Mouse (Mus musculus): ENCODE measurements around the gene Plk5.
A peak's percentile ranks its signal among the peaks of the same experiment; 100 is the strongest.

The Plk5 gene

DNA sequence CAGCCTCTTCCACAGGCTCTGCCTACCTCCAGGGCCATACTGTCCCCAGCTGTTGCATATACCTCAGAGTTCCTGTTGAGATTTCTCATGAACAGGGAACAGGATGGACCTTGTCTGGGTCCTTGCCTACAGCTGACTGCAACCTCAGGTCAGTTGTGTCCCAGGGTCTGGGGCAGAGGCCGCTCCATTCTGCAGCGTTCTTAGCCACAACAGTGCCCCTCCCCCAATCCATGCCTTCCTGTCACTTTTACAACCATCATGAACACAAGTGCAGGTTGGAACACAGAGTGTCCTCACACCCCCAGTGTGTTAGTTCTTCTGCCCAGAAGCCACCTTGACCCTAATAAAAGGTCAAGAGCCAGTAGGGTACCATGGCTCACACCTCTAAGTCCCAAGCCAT, 32.5 kb downstream of the Plk5 start:
- no peak for DNase-seq (ENCODE audit: low read depth)

- no peak for DNase-seq (ENCODE audit: low read depth)
Measured at GRCm38 (mm10) chr10:80389185-80389708, 33.0 kb downstream of the Plk5 start.

DNA sequence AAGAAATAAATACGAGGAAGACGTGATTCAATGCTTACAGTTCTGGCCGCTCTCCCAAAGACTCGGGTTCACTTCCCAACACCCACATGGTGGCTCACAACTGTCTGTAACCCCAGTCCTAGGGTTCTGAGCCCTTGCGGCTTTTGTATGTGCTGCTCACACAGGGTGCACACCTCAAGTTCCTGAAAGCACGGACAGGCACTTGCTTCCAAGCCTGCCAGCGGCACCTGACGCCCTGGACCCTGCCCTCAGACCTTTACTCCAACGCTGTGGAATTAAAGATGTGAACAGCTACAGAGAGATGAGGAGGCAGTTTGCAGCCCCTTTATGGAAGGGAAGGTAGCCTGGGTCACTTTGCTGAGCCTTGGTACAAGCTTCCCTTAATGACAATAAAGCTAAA, 34.4 kb downstream of the Plk5 start:
- no peak for DNase-seq (ENCODE audit: low read depth)

DNA sequence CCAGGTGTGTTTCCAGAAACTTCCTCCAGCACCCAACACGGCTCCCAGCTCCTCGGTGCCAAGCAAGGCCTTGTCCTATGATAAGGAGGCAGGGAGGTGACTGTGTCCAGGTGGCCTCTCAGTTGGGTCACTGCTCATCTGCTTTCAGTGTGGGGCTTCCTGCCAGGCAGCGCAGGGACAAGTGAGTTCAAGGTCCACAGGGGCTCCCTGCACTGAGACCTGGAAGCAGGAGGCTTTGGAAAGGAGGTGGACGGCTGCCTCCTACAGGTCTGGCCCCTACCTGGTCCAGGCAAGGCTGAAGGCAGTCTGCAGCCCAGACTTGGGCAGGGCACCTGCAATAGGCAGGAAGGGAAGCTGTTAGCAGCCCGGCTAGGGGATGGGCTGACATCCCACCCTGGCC, 36.4 kb downstream of the Plk5 start:
- no peak for DNase-seq (ENCODE audit: low read depth)

- no peak for DNase-seq (ENCODE audit: low read depth)
Measured at GRCm38 (mm10) chr10:80395025-80395627, 38.9 kb downstream of the Plk5 start.

GRCm38 (mm10) chr10:80396822-80397523, 40.7 kb downstream of the Plk5 start:
- DNase-seq (ENCODE audit: low read depth): no peak

DNA sequence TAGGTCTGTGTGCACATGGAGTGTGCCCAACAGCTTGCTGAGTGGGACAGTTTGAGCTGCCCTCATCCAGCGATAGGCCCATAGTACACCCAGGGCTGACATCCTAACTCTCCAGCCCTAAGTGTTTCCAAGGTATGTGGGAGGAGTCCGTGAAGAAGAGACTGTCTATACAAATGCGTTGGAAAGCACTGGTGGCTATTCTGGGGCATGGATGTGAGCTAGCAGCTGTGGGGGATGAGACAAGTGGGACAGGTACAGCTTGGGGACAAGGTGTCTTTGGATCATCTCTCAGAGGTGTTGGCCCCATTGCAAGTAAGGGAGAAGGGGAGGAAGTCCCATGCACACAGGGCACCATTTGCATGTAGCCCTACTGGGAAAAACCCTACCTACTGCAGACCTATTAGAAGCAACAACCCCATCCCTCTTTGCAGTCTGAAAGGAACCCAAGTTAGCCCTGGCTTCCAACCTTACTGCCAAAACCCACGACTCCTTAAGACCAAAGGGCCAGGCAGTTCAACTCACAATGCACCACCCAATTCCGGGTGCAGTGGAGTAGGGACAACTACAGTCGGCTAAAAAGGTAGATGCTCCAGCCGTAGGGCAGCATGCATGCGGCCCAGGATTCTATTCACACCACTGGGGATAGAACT, 41.4 kb downstream of the Plk5 start:
- DNase-seq (ENCODE audit: low read depth): peak; percentile 54

DNA sequence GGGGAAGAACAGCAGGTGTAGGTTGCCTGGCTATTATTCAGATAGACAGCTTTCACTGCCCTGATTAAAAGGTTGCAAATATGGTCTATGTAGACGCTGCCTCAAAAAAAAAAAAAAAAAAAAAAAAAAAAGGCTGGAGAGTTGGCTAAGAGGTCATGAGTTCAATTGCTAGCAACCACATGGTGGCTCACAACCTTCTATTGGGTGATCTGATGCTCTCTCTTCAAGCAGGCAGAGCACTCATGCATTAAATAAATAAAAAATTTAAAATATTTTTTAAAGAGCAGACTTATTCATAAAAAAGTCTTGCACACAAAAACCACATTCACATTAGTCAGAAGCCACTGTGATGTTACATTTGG, 41.9 kb downstream of the Plk5 start:
- no peak for DNase-seq (ENCODE audit: low read depth)

DNA sequence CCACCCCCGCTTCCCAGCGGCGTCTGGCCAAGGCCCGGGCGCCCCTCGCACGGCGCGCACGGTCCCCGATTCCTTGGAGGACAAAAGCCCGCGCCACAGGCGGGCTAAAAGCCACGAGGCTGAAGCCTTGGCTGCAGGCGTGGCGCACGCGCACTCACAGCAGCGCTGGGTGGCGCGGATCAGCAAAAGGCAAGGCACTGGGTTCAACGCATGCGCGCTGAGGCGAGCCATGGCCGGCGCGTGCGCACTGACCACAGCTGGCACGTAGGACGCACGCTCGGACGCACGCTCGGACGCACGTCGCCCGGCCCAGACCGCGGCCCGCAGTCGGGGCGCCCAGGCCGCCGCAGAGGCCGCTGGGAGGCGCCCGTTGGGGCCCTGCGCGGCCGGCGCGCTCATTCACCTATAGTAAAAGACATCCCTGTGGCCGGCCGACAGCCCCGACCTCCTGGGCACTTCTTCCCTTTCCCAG, 42.5 kb downstream of the Plk5 start:
- peak; percentile 98 for DNase-seq (ENCODE audit: low read depth)

- DNase-seq (ENCODE audit: low read depth): peak; percentile 99
Measured at GRCm38 (mm10) chr10:80399191-80399972, 43.1 kb downstream of the Plk5 start, which contains the start of gene Mbd3. Gene Mbd3, minus strand, starts transcription at chr10:80399550.

- no peak for DNase-seq (ENCODE audit: low read depth)
Measured at GRCm38 (mm10) chr10:80399973-80400703, 43.9 kb downstream of the Plk5 start.

DNA sequence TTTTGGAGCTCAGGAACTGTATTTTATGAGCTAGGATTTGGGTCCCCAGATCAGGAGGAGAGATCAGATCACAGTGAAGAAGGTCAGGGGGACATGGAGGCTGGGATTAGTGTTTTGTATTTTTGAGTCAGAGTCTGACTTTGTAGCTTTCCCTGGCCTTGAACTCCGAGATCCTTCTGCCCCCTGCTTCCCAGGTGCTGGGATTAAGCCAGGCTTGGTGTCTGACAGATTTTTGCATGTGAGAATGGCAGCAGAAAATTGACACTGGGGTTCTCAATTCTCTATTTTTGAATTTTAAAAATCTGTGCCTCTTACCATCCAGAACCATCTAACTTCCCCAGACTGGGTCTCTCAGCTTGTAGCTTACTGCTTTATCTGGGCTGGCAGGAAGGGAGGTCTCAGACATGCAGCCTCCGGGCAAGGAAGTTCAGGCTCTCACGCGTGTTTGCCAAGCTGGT, 44.5 kb downstream of the Plk5 start:
- DNase-seq (ENCODE audit: low read depth): no peak

DNA sequence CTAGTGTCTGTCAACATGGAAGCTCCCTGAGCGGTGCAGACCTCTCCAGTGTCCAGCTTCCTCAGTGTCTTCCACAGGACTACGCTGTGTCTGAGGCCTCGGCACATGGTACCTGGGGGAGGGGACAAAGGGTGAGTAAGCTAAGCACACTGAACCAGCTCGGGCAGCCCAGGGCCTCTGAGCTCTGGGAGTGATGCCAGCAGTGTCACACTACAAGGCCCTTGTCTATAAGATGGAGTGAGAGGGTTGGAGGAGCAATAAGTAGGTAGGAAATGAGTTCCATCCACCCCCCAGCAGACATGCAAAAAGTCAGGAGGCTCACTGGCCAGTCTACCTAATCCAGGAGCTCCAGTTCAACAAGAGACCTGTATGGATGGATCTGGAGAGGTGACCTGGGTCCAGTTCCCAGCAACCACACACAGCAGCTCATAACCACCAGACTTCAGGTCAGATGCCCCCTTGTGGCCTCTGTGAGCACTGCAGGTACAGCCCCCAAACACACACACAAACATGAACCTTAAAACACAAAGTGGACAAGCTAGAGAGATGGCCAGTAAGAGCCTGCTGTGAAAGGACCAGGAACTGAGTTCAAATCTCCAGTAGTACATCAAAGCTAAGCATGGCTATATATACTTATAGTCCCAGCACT, 46.9 kb downstream of the Plk5 start:
- peak; percentile 73 for DNase-seq (ENCODE audit: low read depth)

GRCm38 (mm10) chr10:80405481-80406173, 49.4 kb downstream of the Plk5 start:
- peak; percentile 64 for DNase-seq (ENCODE audit: low read depth)

- peak; percentile 96 for DNase-seq (ENCODE audit: low read depth)
Measured at GRCm38 (mm10) chr10:80406684-80407501, 50.6 kb downstream of the Plk5 start, which contains the start of gene Uqcr11. Gene Uqcr11, minus strand, starts transcription at chr10:80406830.

GRCm38 (mm10) chr10:80407924-80408323, 51.7 kb downstream of the Plk5 start:
- DNase-seq (ENCODE audit: low read depth): no peak

- no peak for DNase-seq (ENCODE audit: low read depth)
Measured at GRCm38 (mm10) chr10:80412656-80413541, 56.6 kb downstream of the Plk5 start.
